Mouse (Mus musculus): ENCODE results near the gene Utp11. TPM values are rescaled to one million over a fixed set of nuclear protein-coding genes. Genes with fewer than 3 reads are reported as not detected.
"Not testable (repeated sequence)": the region's sequence is repeated elsewhere in the genome, so short reads cannot be mapped to it uniquely, and the experiment has no call there.

Gene Utp11
- polyA plus RNA-seq, 2 experiments = 52.0 to 59.4 TPM

GRCm38 (mm10) chr4:124708518-124709477 lies 15.4 kb upstream of the Utp11 start:
- Histone ChIP-seq H3K27me3 (ENCODE audit: control insufficient read depth, insufficient read depth, low read length) (no peaks in the 10 kb centered on the region), H3K9ac (ENCODE audit: low read depth, low read length, severe bottlenecking) (peak overlapping the region; percentile 44)
- WGBS = under 1% methylated on average over 41 of the region's 41 CpGs

GRCm38 (mm10) chr4:124708200-124708517 lies 14.8 kb upstream of the Utp11 start:
- DNase-seq (ENCODE audit: low spot score); H3K27me3 ChIP-seq (ENCODE audit: control insufficient read depth, insufficient read depth, low read length); H3K9ac ChIP-seq (ENCODE audit: low read depth, low read length, severe bottlenecking); H3K9me3 ChIP-seq (ENCODE audit: control insufficient read depth, low read length); ATAC-seq (ENCODE audit: low FRiP score, low read depth): not testable (repeated sequence)
- Histone ChIP-seq H3K4me2 (replicated peaks; ENCODE audit: low read depth, low read length, severe bottlenecking) (peak overlapping the region; percentile 54), H3K4me3 (replicated peaks; ENCODE audit: low read length) (0 out of 2 replicates have a peak overlapping the region, but pooled peaks have one; percentile 29), H3K27ac (replicated peaks; ENCODE audit: low read depth, low read length) (peak overlapping the region; percentile 92), H3K36me3 (ENCODE audit: control insufficient read depth, insufficient read depth, low read length) (peaks cover 21% of the 10 kb centered on the region), H3K4me1 (ENCODE audit: control insufficient read depth, insufficient read depth, low read length) (peaks cover 49% of the 10 kb centered on the region)
- 17% methylated on average over 1 of the region's 1 CpGs for WGBS

More at GRCm38 (mm10) chr4:124708518-124709477, 15.4 kb upstream of the Utp11 start:
- 0 out of 2 replicates have a peak, but pooled peaks have one; percentile 28 for TF ChIP-seq POLR2A (IDR thresholded peaks at IDR 0.05; ENCODE audit: borderline replicate concordance, extremely low read depth, insufficient read depth, insufficient read length)
- peaks cover 43% of the 10 kb centered on the region for H3K4me1 ChIP-seq (ENCODE audit: control insufficient read depth, insufficient read depth, low read length)
- peak overlapping the region; percentile 92 for H3K27ac ChIP-seq (replicated peaks; ENCODE audit: low read depth, low read length)
- no peaks in the 10 kb centered on the region for H3K9me3 ChIP-seq (ENCODE audit: control insufficient read depth, low read length)
- DNase-seq (ENCODE audit: low spot score) = peak; percentile 97
- H3K4me2 ChIP-seq (replicated peaks; ENCODE audit: low read depth, low read length, severe bottlenecking) = peak overlapping the region; percentile 54
- peak; percentile 90 for ATAC-seq (ENCODE audit: low FRiP score, low read depth)
- peak overlapping the region; percentile 29 for H3K4me3 ChIP-seq (replicated peaks; ENCODE audit: low read length)
- peaks cover 21% of the 10 kb centered on the region for H3K36me3 ChIP-seq (ENCODE audit: control insufficient read depth, insufficient read depth, low read length)

GRCm38 (mm10) chr4:124707381-124708199 lies 14.2 kb upstream of the Utp11 start:
- H3K4me1 ChIP-seq (ENCODE audit: control insufficient read depth, insufficient read depth, low read length) = peaks cover 52% of the 10 kb centered on the region
- not testable (repeated sequence) for H3K4me2 ChIP-seq (replicated peaks; ENCODE audit: low read depth, low read length, severe bottlenecking); H3K27me3 ChIP-seq (ENCODE audit: control insufficient read depth, insufficient read depth, low read length); DNase-seq (ENCODE audit: low spot score); ATAC-seq (ENCODE audit: low FRiP score, low read depth); H3K4me3 ChIP-seq (replicated peaks; ENCODE audit: low read length); H3K9me3 ChIP-seq (ENCODE audit: control insufficient read depth, low read length); H3K9ac ChIP-seq (ENCODE audit: low read depth, low read length, severe bottlenecking)
- 81% methylated on average over 25 of the region's 25 CpGs for WGBS
- H3K36me3 ChIP-seq (ENCODE audit: control insufficient read depth, insufficient read depth, low read length) = peaks cover 21% of the 10 kb centered on the region
- peak overlapping the region; percentile 92 for H3K27ac ChIP-seq (replicated peaks; ENCODE audit: low read depth, low read length)

GRCm38 (mm10) chr4:124705661-124706269 lies 12.4 kb upstream of the Utp11 start:
- no peak overlapping the region for H3K9ac ChIP-seq (ENCODE audit: low read depth, low read length, severe bottlenecking)
- H3K4me3 ChIP-seq (replicated peaks; ENCODE audit: low read length) = no peak overlapping the region
- DNase-seq (ENCODE audit: low spot score) (no peak), ATAC-seq (ENCODE audit: low FRiP score, low read depth) (no peak)
- 86% methylated on average over 23 of the region's 23 CpGs for WGBS
- H3K4me2 ChIP-seq (replicated peaks; ENCODE audit: low read depth, low read length, severe bottlenecking) = no peak overlapping the region
- H3K9me3 ChIP-seq (ENCODE audit: control insufficient read depth, low read length) = no peaks in the 10 kb centered on the region
- no peaks in the 10 kb centered on the region for H3K27me3 ChIP-seq (ENCODE audit: control insufficient read depth, insufficient read depth, low read length)
- peaks cover 21% of the 10 kb centered on the region for H3K36me3 ChIP-seq (ENCODE audit: control insufficient read depth, insufficient read depth, low read length)
- no peak overlapping the region for H3K27ac ChIP-seq (replicated peaks; ENCODE audit: low read depth, low read length)
- H3K4me1 ChIP-seq (ENCODE audit: control insufficient read depth, insufficient read depth, low read length) = peaks cover 60% of the 10 kb centered on the region
- no peak for TF ChIP-seq POLR2A (IDR thresholded peaks at IDR 0.05; ENCODE audit: borderline replicate concordance, extremely low read depth, insufficient read depth, insufficient read length)
